Mouse (Mus musculus) midbrain, embryonic 10.5 days (tissue): ENCODE results near the gene Grtp1. TPM values are rescaled to one million over a fixed set of nuclear protein-coding genes. Genes with fewer than 3 reads are reported as not detected.
"Not testable (repeated sequence)": the region's sequence is repeated elsewhere in the genome, so short reads cannot be mapped to it uniquely, and the experiment has no call there.

Experiments
- DNase-seq: peaks from one replicate; pipeline ENCODE4 v3.0.0-alpha.2; 2017; ENCODE audit warnings: low spot score
- H3K27ac ChIP-seq: fragments of 300-500 bp; sonication (generic); replicated peaks from 2 replicates; pipeline ENCODE4 v1.5.1; 2016; ENCODE audit warnings: mild to moderate bottlenecking
- H3K27me3 ChIP-seq: fragments of 300-500 bp; sonication (generic); 2 replicates; pipeline ENCODE4 v1.6.1; 2016; ENCODE audit warnings: low read depth, mild to moderate bottlenecking; ENCODE audit not compliant: poor library complexity, severe bottlenecking
- H3K36me3 ChIP-seq: fragments of 300-500 bp; sonication (generic); 2 replicates; pipeline ENCODE4 v1.6.1; 2016; ENCODE audit warnings: mild to moderate bottlenecking, moderate library complexity
- H3K4me1 ChIP-seq: fragments of 300-500 bp; sonication (generic); 2 replicates; pipeline ENCODE4 v1.6.1; 2016
- H3K4me3 ChIP-seq: fragments of 300-500 bp; sonication (generic); 2 replicates; pipeline ENCODE4 v1.5.1; 2016; ENCODE audit warnings: mild to moderate bottlenecking, moderate library complexity
- H3K9me3 ChIP-seq: fragments of 300-500 bp; sonication (generic); replicated peaks from 2 replicates; pipeline ENCODE4 v1.6.1; 2016; ENCODE audit warnings: mild to moderate bottlenecking
- WGBS: fragments of 180-500 bp; shearing (Covaris S2); methylation state at CpG from one replicate; pipeline ENCODE4 v1.1.7; 2016; 5-methylcytosine and 5-hydroxymethylcytosine counted together
- polyA plus RNA-seq: library from polyadenylated mRNA; unstranded; fragments of >200 nt; fragmentation: Nextera tagmentation; extraction: Ambion mirVana; gene quantifications from 2 replicates; pipeline ENCODE4 v1.2.1, GENCODE M21; 2016

Gene Grtp1
- polyA plus RNA-seq, 1 experiment from 2014 or later = 22.3 TPM

GRCm38 (mm10) chr8:13158718-13159376 is 41.6 kb downstream of the Grtp1 start, which contains the start of gene Lamp1:
Lamp1 (plus strand) TSS chr8:13159161.
- Histone ChIP-seq H3K36me3 (no peaks in the 10 kb centered on the region), H3K4me3 (peak within 1 kb of the TSS; percentile 100), H3K27ac (peak within 1 kb of the TSS; percentile 93), H3K27me3 (no peaks in the 10 kb centered on the region), H3K9me3 (no peaks in the 10 kb centered on the region), H3K4me1 (peaks cover 31% of the 10 kb centered on the region)
- peak; percentile 99 for DNase-seq
- under 1% methylated on average over 50 of the region's 50 CpGs for WGBS

- H3K36me3 ChIP-seq = no peaks in the 10 kb centered on the region
- H3K4me1 ChIP-seq = peaks cover 25% of the 10 kb centered on the region
- 78% methylated on average over 12 of the region's 12 CpGs for WGBS
- H3K27ac ChIP-seq = no peak overlapping the region
- H3K27me3 ChIP-seq = no peaks in the 10 kb centered on the region
- no peaks in the 10 kb centered on the region for H3K9me3 ChIP-seq
- no peak overlapping the region for H3K4me3 ChIP-seq
- DNase-seq = no peak
Measured at GRCm38 (mm10) chr8:13156327-13157097, 43.9 kb downstream of the Grtp1 start.

GRCm38 (mm10) chr8:13155358-13155757 is 45.1 kb downstream of the Grtp1 start:
- H3K27ac ChIP-seq = no peak overlapping the region
- DNase-seq = no peak
- H3K9me3 ChIP-seq = no peaks in the 10 kb centered on the region
- H3K36me3 ChIP-seq = 0 out of 2 replicates have a peak, but pooled peaks cover 5% of the 10 kb centered on the region
- H3K4me3 ChIP-seq = no peak overlapping the region
- H3K4me1 ChIP-seq = peaks cover 16% of the 10 kb centered on the region
- no peaks in the 10 kb centered on the region for H3K27me3 ChIP-seq
- WGBS = 79% methylated on average over 9 of the region's 9 CpGs

- Histone ChIP-seq H3K9me3 (no peaks in the 10 kb centered on the region), H3K4me3 (no peak overlapping the region), H3K36me3 (peaks cover 16% of the 10 kb centered on the region), H3K4me1 (peaks cover 6% of the 10 kb centered on the region), H3K27me3 (no peaks in the 10 kb centered on the region), H3K27ac (no peak overlapping the region)
- DNase-seq = no peak
- WGBS = 80% methylated on average over 9 of the region's 9 CpGs
Measured at GRCm38 (mm10) chr8:13154099-13154498, 46.3 kb downstream of the Grtp1 start.

GRCm38 (mm10) chr8:13150929-13151328 is 49.5 kb downstream of the Grtp1 start:
- no peaks in the 10 kb centered on the region for H3K4me1 ChIP-seq
- H3K27ac ChIP-seq = no peak overlapping the region
- 77% methylated on average over 2 of the region's 2 CpGs for WGBS
- H3K4me3 ChIP-seq = no peak overlapping the region
- no peak for DNase-seq
- peaks cover 44% of the 10 kb centered on the region for H3K36me3 ChIP-seq
- no peaks in the 10 kb centered on the region for H3K9me3 ChIP-seq
- no peaks in the 10 kb centered on the region for H3K27me3 ChIP-seq

GRCm38 (mm10) chr8:13149866-13150265 is 50.6 kb downstream of the Grtp1 start:
- no peak for DNase-seq
- no peaks in the 10 kb centered on the region for H3K27me3 ChIP-seq
- no peaks in the 10 kb centered on the region for H3K4me1 ChIP-seq
- no peaks in the 10 kb centered on the region for H3K9me3 ChIP-seq
- H3K36me3 ChIP-seq = peaks cover 55% of the 10 kb centered on the region
- no peak overlapping the region for H3K27ac ChIP-seq
- no peak overlapping the region for H3K4me3 ChIP-seq
- WGBS = 66% methylated on average over 5 of the region's 5 CpGs

- Histone ChIP-seq H3K9me3 (no peaks in the 10 kb centered on the region), H3K27ac (no peak overlapping the region), H3K4me3 (no peak overlapping the region), H3K4me1 (no peaks in the 10 kb centered on the region), H3K27me3 (no peaks in the 10 kb centered on the region), H3K36me3 (peaks cover 60% of the 10 kb centered on the region)
- no peak for DNase-seq
- 95% methylated on average over 2 of the region's 2 CpGs for WGBS
Measured at GRCm38 (mm10) chr8:13149287-13149686, 51.1 kb downstream of the Grtp1 start.

- H3K27ac ChIP-seq = no peak overlapping the region
- peaks cover 67% of the 10 kb centered on the region for H3K36me3 ChIP-seq
- no peak for DNase-seq
- no peaks in the 10 kb centered on the region for H3K9me3 ChIP-seq
- no peaks in the 10 kb centered on the region for H3K27me3 ChIP-seq
- H3K4me3 ChIP-seq = no peak overlapping the region
- no peaks in the 10 kb centered on the region for H3K4me1 ChIP-seq
- 87% methylated on average over 2 of the region's 2 CpGs for WGBS
Measured at GRCm38 (mm10) chr8:13148476-13148875, 51.9 kb downstream of the Grtp1 start.

- 90% methylated on average over 5 of the region's 5 CpGs for WGBS
- H3K4me1 ChIP-seq = no peaks in the 10 kb centered on the region
- peaks cover 99% of the 10 kb centered on the region for H3K36me3 ChIP-seq
- no peak overlapping the region for H3K4me3 ChIP-seq
- H3K27ac ChIP-seq = no peak overlapping the region
- no peak for DNase-seq
- H3K27me3 ChIP-seq = no peaks in the 10 kb centered on the region
- no peaks in the 10 kb centered on the region for H3K9me3 ChIP-seq
Measured at GRCm38 (mm10) chr8:13141681-13142080, 58.7 kb downstream of the Grtp1 start.

- no peak overlapping the region for H3K27ac ChIP-seq
- no peaks in the 10 kb centered on the region for H3K9me3 ChIP-seq
- H3K4me1 ChIP-seq = no peaks in the 10 kb centered on the region
- no peak overlapping the region for H3K4me3 ChIP-seq
- DNase-seq = no peak
- no peaks in the 10 kb centered on the region for H3K27me3 ChIP-seq
- peaks cover 99% of the 10 kb centered on the region for H3K36me3 ChIP-seq
- 95% methylated on average over 6 of the region's 6 CpGs for WGBS
Measured at GRCm38 (mm10) chr8:13139641-13140182, 60.7 kb downstream of the Grtp1 start.

- 74% methylated on average over 9 of the region's 9 CpGs for WGBS
- H3K9me3 ChIP-seq, H3K27ac ChIP-seq, H3K4me3 ChIP-seq, H3K4me1 ChIP-seq, H3K27me3 ChIP-seq: not testable (repeated sequence)
- H3K36me3 ChIP-seq = peaks cover 95% of the 10 kb centered on the region
- peak; percentile 26 for DNase-seq
Measured at GRCm38 (mm10) chr8:13132220-13132619, 68.2 kb downstream of the Grtp1 start.

- H3K4me1 ChIP-seq = no peaks in the 10 kb centered on the region
- no peak overlapping the region for H3K4me3 ChIP-seq
- H3K9me3 ChIP-seq = no peaks in the 10 kb centered on the region
- peaks cover 85% of the 10 kb centered on the region for H3K36me3 ChIP-seq
- DNase-seq = no peak
- no peaks in the 10 kb centered on the region for H3K27me3 ChIP-seq
- no peak overlapping the region for H3K27ac ChIP-seq
- 97% methylated on average over 8 of the region's 8 CpGs for WGBS
Measured at GRCm38 (mm10) chr8:13124897-13125296, 75.5 kb downstream of the Grtp1 start.

- Histone ChIP-seq H3K4me1 (no peaks in the 10 kb centered on the region), H3K4me3 (no peak overlapping the region), H3K36me3 (peaks cover 83% of the 10 kb centered on the region), H3K27ac (no peak overlapping the region), H3K9me3 (no peaks in the 10 kb centered on the region), H3K27me3 (no peaks in the 10 kb centered on the region)
- DNase-seq = no peak
- WGBS = 96% methylated on average over 7 of the region's 7 CpGs
Measured at GRCm38 (mm10) chr8:13122887-13123421, 77.5 kb downstream of the Grtp1 start.
